Mouse (Mus musculus) c-Kit-negative CD71-positive TER-119-positive erythroid progenitor cells, embryonic 14.5 days (primary cell): Measurements from ENCODE around the gene Cnih2.
"Not testable (repeated sequence)": the region's sequence is repeated elsewhere in the genome, so short reads cannot be mapped to it uniquely, and the experiment has no call there.

Experiments used
- DNase-seq: peaks from one replicate; pipeline ENCODE4 v3.0.0-alpha.2; 2013; ENCODE audit warnings: low read depth, low spot score

The Cnih2 gene

DNA sequence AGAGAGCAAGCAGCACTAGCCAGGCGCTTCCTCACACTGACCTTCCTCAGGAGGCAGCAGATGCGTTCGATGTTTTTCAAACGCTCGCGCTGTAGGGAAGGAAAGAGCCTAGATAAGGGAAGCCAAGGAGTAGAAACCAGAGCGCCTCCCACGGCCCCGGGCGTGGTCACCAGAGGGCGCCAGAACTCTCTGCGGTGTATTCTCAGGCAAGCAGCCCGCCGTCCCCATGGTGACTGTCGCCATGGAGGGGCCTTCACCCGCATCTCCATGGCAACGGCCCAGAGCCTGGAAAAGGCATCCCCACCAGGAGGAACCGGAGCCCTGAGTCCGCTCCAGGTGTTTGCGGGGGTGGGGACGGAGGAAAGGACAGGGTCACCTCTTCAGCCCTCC lies 4.1 kb downstream of the Cnih2 start:
- no peak for DNase-seq

DNA sequence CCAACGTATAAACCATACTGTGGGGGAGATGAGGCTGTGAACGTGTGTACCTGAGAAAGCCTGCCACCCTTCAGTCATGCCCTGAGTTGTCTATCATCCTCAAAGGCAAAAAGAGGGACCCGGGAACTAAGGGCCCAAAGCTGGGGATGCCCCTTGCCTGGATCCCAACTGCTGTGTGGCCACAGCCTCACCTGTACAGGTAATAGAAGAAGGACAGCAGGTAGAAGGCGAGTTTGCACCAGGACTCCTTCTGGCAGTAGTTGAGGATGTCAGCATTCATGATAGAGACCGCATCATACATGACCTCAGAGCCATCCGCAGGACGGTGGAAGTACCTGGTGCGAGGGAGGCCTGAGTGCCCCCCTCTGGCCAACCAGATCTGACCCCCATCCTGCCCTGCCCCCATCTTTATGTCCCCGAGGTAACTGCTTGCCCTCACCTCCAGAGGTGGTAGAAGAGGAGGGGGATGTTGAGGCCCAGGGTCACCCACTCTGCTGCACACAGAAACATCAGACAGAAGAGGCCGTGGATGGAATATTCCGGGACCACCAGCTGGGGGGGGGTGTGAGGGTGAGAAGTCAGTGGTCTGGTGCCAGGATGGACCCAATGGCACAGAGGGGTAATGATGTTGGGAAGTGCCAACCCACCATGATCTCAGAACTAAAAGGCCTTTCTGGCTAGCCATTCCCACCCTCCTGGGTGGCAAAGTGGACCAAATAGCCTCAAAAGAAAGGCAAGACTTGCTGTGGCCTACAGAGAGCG lies 4.7 kb downstream of the Cnih2 start:
- no peak for DNase-seq

DNA sequence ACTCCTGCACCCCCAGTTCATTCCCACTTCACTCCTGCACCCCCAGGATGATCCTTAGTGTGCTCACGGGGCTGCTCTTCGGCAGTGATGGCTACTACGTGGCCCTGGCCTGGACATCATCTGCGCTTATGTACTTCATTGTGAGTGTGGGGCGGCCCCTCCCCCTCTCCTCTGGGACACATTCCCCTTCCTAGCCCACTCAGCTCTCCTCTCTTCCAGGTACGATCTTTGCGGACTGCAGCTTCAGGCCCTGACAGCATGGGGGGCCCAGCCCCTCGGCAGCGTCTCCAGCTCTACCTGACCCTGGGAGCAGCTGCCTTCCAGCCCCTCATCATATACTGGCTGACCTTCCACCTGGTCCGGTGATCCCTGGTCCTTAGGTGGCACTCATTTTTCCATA lies 6.2 kb downstream of the Cnih2 start:
- no peak for DNase-seq

DNA sequence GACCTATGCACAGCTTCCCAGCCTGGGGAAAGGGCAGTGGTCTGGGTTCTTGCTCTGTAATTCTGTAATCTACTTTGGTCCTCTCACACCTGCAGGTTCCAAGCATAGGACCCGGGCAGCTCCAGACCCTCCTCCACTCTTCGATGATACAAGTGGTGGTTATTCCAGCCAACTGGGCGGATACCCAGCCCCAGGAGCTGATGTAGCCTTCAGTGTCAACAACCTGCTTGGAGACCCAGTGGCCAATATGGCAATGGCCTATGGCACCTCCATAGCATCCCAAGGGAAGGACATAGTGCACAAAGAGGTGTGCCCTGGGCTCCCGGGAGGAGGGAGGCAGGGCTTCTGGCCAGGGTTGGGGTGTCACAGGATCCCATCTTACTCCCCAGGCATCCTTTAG lies 9.0 kb downstream of the Cnih2 start:
- DNase-seq = no peak

- DNase-seq = peak; percentile 92
These were observed 10.2 kb downstream of the Cnih2 start, which contains the start of gene Yif1a for GRCm38 (mm10) chr19:5087884-5088728. Yif1a (plus strand) TSS chr19:5088538.

GRCm38 (mm10) chr19:5086533-5086932 lies 11.8 kb downstream of the Cnih2 start:
- not testable (repeated sequence) for DNase-seq

- no peak for DNase-seq
These were observed 13.0 kb downstream of the Cnih2 start, which contains the start of gene Tmem151a for GRCm38 (mm10) chr19:5085145-5085863. Tmem151a (minus strand) TSS chr19:5085531.

DNA sequence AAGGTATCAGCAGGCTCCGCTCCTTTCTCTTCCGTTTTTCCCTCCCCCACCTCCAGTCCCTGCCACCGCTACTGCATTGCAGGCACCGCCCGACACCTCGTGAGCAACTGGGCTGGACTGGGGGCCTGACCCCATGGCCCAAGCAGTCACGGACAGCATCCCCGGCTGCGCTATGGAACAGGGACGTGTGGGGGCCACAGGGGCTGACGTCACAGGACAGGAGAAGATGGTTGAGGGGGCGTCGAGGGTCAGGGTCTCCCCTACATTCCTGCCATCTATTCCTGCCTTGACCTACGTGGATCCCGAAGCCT lies 13.5 kb downstream of the Cnih2 start:
- DNase-seq = no peak

DNA sequence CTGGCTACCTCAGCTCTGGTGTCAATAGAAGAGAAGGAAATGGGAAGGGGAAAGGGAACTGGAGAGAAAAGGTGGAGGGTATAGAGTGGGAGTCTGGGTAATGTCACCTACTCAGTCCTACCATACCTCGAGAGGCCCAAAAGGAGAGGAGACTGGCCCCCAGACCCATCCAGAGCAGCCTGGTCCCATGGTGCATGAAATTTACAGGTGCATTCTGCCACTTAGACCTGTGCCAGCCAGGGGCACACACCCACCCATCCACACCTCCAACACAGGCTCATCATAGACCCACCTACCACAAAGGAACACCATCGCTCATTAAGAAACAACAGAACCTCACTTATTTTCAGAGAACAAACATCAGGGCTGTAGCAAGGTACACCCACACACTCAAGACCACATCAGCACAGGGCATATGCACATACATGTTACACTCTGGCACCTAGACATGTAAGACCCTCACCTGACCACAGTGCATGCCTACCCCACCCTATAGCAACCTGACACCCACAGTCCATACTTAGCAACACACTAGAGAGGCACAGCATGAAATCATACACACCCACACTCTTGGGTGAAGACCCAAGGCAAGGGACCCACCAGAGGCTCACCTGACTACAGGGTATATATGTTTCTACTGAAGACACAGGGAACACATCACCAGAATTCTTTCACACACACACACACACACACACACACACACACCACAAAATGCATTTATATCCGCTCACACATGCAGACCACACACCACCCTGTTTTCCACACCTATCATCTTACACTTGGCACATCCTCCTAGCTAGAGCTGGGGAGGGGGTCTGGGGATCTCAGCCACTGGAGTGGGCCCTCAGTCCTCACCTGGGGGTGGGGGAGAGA lies 14.1 kb downstream of the Cnih2 start:
- no peak for DNase-seq

GRCm38 (mm10) chr19:5082596-5082995 lies 15.7 kb downstream of the Cnih2 start:
- DNase-seq = no peak

DNA sequence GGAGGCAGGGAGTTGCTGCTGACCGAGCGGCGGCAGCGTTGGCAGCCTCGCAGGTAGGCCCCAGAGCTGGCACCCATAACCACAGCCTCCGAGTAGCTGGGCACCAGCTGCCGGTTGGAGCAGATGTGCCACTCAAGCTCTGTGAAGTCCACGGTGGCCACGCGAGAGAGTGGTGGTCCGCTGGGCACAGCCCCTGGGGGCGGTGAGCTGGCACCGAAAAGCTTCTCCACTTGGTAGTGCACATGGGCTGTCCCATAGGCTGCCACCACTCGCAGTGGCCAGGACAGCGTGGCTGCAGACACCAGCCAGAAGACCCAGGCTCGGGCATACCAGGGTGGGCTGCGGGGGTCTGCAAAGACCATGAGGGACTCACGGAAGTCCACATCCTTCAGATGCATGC lies 16.3 kb downstream of the Cnih2 start:
- DNase-seq = no peak

GRCm38 (mm10) chr19:5079279-5079678 lies 19.0 kb downstream of the Cnih2 start:
- DNase-seq = no peak

DNA sequence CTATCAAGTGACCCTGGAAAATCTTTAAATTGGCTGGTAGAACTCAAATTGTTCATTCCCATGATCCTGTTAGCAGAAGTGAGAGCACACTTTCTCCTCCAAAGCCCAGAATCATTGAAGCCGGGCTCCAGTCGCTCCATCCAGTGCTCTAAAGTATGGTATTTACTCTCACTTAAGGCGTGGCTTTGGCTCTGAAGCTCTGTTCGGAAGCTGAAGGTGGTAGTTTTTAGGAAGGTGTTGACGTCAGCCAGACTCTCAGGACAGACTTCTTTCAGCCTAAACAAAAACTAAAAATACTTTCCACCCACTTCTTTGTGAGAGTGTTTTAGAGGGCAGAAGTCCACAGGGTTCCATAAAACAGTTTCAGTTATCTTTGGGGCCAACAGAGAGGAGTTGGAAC lies 24.8 kb downstream of the Cnih2 start:
- no peak for DNase-seq

GRCm38 (mm10) chr19:5073028-5073427 lies 25.3 kb downstream of the Cnih2 start:
- peak; percentile 49 for DNase-seq

GRCm38 (mm10) chr19:5072389-5073019 lies 25.8 kb downstream of the Cnih2 start:
- DNase-seq = peak; percentile 36

GRCm38 (mm10) chr19:5071545-5072369 lies 26.6 kb downstream of the Cnih2 start:
- DNase-seq = peak; percentile 76

GRCm38 (mm10) chr19:5071077-5071476 lies 27.2 kb downstream of the Cnih2 start:
- no peak for DNase-seq

DNA sequence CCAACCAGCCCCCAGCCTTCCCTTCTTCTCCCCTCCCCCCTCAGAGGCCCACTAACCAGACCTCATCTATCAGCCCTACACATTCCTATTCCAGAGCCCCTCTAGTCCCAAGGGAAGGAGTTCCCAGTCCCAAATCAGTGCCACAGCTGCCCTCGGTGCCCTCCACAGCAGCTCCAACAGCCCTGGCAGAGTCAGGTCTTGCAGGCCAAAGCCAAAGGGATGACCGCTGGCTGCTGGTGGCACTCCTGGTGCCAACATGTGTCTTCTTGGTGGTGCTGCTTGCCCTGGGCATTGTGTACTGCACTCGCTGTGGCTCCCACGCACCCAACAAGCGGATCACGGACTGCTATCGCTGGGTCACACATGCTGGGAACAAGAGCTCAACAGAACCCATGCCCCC lies 28.3 kb downstream of the Cnih2 start:
- no peak for DNase-seq

GRCm38 (mm10) chr19:5069486-5069885 lies 28.8 kb downstream of the Cnih2 start:
- DNase-seq = no peak
